Mouse (Mus musculus): Measurements from ENCODE around the gene Cbx5.

DNA sequence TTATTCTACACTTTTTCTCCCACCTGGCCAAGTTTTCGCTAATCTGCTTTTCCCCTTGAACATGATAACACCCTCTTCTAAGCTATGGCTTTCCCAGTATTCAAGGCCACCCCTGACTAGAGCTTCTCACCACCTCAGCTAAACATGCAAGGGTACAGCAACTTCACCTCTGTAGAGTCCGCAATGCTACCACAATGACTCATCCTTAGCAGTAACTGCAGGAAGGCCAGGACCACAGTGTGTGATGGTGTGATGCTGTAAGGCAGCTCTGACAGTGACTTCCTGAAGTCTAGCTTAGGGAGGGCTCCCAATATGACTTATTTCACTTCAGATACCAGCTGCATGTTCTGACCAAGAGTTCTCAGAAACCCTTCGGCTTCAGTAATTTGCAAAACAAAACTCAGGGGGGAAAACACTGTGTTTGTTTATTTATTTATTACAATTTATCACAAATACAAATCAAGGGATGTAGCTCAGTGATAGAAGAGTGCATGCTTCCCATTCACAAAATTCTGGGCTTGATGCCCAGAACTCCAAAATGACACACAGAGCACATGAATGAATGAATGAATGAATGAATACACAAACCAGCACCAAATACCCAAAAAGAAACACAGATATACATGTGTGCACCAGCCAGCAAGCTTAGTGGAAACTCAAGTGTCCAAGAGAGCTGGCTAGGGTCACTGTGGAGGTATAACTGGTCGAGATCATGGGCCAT lies 86.6 kb downstream of the Cbx5 start:
- TF ChIP-seq ZNF384 (IDR thresholded peaks at IDR 0.05; ENCODE audit: low read depth, low read length) (no peak), HCFC1 (IDR thresholded peaks at IDR 0.05; ENCODE audit: borderline replicate concordance, insufficient read depth, low read length) (no peak), CHD2 (IDR thresholded peaks at IDR 0.05; ENCODE audit: low read depth, low read length) (no peak), ZC3H11A (IDR thresholded peaks at IDR 0.05; ENCODE audit: borderline replicate concordance, low read depth, low read length) (no peak)

Data from ES-E14 (cell line).